Mouse (Mus musculus) lung, embryonic 15.5 days (tissue): ENCODE measurements around the gene Snx29. TPM values are rescaled to one million over a fixed set of nuclear protein-coding genes. Genes with fewer than 3 reads are reported as not detected.
A peak's percentile ranks its signal among the peaks of the same experiment; 100 is the strongest.

Experiments
- ATAC-seq: fragments of 200-750 bp; cut with Nextera tagmentation; 2 replicates; pipeline ENCODE4 v1.8.0; 2017; ENCODE audit warnings: moderate number of reproducible peaks, borderline replicate concordance; ENCODE audit not compliant: low FRiP score, low TSS enrichment; ENCODE audit errors: extremely low read depth
- H3K27ac ChIP-seq: fragments of 300-500 bp; sonication (generic); 2 replicates; pipeline ENCODE4 v1.5.1; 2015; ENCODE audit warnings: moderate library complexity, mild to moderate bottlenecking, inconsistent platforms
- H3K27me3 ChIP-seq: fragments of 300-500 bp; sonication (generic); 2 replicates; pipeline ENCODE4 v1.6.1; 2015; ENCODE audit warnings: inconsistent platforms
- H3K36me3 ChIP-seq: fragments of 300-500 bp; sonication (generic); 2 replicates; pipeline ENCODE4 v1.6.1; 2015; ENCODE audit warnings: inconsistent platforms
- H3K4me1 ChIP-seq: fragments of 300-500 bp; sonication (generic); 2 replicates; pipeline ENCODE4 v1.6.1; 2015; ENCODE audit warnings: inconsistent platforms
- H3K4me2 ChIP-seq: fragments of 300-500 bp; sonication (generic); 2 replicates; pipeline ENCODE4 v1.6.1; 2015; ENCODE audit warnings: inconsistent platforms, mild to moderate bottlenecking, moderate library complexity
- H3K4me3 ChIP-seq: fragments of 300-500 bp; sonication (generic); 2 replicates; pipeline ENCODE4 v1.5.1; 2015; ENCODE audit warnings: mild to moderate bottlenecking, inconsistent platforms
- H3K9ac ChIP-seq: fragments of 300-500 bp; sonication (generic); 2 replicates; pipeline ENCODE4 v1.6.1; 2015; ENCODE audit warnings: inconsistent platforms
- H3K9me3 ChIP-seq: fragments of 300-500 bp; sonication (generic); 2 replicates; pipeline ENCODE4 v1.6.1; 2016; ENCODE audit warnings: inconsistent platforms
- WGBS: fragments of 180-500 bp; shearing (Covaris S2); methylation state at CpG from one replicate; pipeline ENCODE4 v1.1.7; 2015; 5-methylcytosine and 5-hydroxymethylcytosine counted together
- polyA plus RNA-seq: library from polyadenylated mRNA; unstranded; fragments of >200 nt; fragmentation: Nextera tagmentation; extraction: Ambion mirVana; gene quantifications from 2 replicates; pipeline ENCODE4 v1.2.1, GENCODE M21; 2015

Snx29 gene
- polyA plus RNA-seq, 1 experiment from 2014 or later: 12.6 TPM

DNA sequence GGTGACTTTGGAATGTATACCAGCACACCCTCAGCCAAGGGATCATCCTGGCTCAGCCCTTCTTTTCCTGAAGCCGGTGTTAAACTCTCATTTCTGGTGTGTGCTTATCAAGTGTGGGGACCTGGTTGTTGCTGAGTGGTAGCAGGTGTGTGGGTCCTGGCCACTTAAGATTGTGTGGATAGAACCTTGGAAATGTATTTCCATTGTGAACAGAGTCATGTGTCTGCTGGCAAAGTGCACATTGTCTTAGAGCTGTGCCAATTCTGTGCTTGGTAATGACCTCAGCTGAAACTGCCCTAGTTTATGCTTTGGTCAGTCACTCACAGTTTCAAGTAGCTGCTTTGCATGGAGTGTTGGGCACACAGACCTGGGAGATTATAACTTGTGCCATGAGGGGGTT, 316.0 kb downstream of the Snx29 start:
- Histone ChIP-seq H3K4me1 (peaks cover 14% of the 10 kb centered on the region), H3K4me3 (no peak overlapping the region), H3K27ac (no peak overlapping the region), H3K9me3 (no peaks in the 10 kb centered on the region), H3K36me3 (no peaks in the 10 kb centered on the region), H3K27me3 (no peaks in the 10 kb centered on the region), H3K4me2 (no peak overlapping the region), H3K9ac (no peak overlapping the region)
- no peak for ATAC-seq
- 59% methylated on average over 1 of the region's 1 CpGs for WGBS

DNA sequence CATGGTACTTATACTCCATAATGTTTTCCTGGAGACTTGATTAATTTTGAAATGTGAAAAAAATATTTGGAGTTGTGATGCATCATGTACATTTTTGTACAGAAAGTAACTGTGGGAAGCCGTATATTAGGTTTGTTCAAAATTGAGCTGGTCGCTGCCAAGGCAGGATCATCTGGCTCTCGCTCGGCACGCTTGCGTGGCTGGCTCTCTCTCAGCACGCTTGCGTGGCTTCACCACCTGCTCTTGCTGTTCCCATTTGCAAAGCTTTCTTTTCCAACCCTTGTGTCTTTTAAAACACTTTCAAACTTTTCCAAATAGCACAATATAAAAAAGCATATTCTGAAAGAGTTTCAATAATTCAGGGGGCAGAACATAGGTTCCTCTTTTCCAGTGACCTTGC, 317.2 kb downstream of the Snx29 start:
- Histone ChIP-seq H3K9ac (no peak overlapping the region), H3K36me3 (no peaks in the 10 kb centered on the region), H3K27ac (no peak overlapping the region), H3K4me2 (no peak overlapping the region), H3K27me3 (no peaks in the 10 kb centered on the region), H3K9me3 (no peaks in the 10 kb centered on the region), H3K4me1 (peaks cover 14% of the 10 kb centered on the region), H3K4me3 (no peak overlapping the region)
- 89% methylated on average over 8 of the region's 8 CpGs for WGBS
- ATAC-seq: no peak

DNA sequence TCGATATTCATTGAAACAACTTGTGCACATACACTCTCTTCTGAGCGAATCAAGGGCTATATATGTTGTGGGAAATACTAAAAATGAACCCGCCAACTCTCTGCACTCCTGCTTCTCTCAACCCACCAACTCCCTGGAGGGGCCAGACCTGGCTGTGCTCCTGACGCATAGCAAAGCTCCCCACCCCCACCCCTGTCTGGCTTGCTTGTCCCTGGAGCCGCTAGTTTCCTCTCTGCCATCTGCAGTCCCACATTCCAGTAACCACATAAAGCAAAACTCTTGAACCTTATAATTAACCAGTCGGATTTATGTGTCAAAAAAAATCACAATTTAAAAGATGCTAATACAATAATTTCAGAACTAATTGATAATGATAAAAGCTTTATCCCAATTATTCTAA, 320.9 kb downstream of the Snx29 start:
- Histone ChIP-seq H3K27ac (no peak overlapping the region), H3K4me3 (no peak overlapping the region), H3K9ac (no peak overlapping the region), H3K4me2 (no peak overlapping the region), H3K27me3 (no peaks in the 10 kb centered on the region), H3K36me3 (no peaks in the 10 kb centered on the region), H3K4me1 (peaks cover 18% of the 10 kb centered on the region), H3K9me3 (no peaks in the 10 kb centered on the region)
- WGBS: 56% methylated on average over 6 of the region's 6 CpGs
- ATAC-seq: no peak

DNA sequence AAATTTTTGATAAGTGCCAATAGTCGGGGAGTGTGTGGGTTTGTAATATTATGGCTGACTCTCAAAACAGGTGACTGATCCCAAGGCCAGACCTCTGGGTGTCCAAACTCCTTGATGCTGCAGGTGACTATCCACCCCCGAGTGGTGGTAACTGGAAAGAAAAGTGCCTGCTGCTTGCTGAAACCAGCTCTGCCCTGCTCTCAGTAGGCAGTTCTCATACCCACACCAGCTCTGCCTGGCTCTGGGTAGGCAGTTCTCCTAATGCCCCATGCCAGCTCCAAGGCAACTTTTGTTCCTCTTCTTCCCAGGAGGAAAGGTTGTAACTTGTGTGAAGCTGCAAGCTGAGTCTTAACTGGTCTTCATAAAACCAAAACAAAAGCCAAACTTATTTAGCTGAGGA, 321.7 kb downstream of the Snx29 start:
- no peak overlapping the region for H3K9ac ChIP-seq
- no peak overlapping the region for H3K4me2 ChIP-seq
- no peak overlapping the region for H3K4me3 ChIP-seq
- no peaks in the 10 kb centered on the region for H3K27me3 ChIP-seq
- no peak for ATAC-seq
- WGBS: 87% methylated on average over 2 of the region's 2 CpGs
- no peaks in the 10 kb centered on the region for H3K36me3 ChIP-seq
- no peak overlapping the region for H3K27ac ChIP-seq
- peaks cover 18% of the 10 kb centered on the region for H3K4me1 ChIP-seq
- H3K9me3 ChIP-seq: no peaks in the 10 kb centered on the region

DNA sequence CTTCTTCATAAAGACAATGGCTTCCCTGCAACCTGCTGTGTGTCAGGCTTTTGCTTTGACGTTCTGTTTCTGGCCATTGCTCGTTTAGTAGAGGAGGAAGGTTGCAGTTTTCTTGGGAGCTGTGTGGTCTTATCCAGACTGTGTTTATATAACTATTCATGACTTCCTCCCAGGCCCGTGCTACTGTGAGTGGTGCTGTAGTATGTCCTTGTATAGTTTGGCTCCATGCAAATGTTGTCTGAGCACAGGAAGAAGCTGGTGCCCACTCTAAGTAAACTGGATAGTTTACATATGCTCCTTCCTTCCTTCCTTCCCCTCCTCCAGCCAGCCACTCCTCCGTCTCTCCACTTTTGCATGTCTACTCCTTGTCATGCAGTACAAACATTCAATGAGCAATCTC, 323.0 kb downstream of the Snx29 start:
- 7% methylated on average over 4 of the region's 4 CpGs for WGBS
- Histone ChIP-seq H3K9me3 (no peaks in the 10 kb centered on the region), H3K9ac (no peak overlapping the region), H3K4me3 (no peak overlapping the region), H3K36me3 (no peaks in the 10 kb centered on the region), H3K4me2 (no peak overlapping the region), H3K27ac (peak overlapping the region; percentile 66), H3K27me3 (no peaks in the 10 kb centered on the region), H3K4me1 (peaks cover 18% of the 10 kb centered on the region)
- ATAC-seq: peak; percentile 88

DNA sequence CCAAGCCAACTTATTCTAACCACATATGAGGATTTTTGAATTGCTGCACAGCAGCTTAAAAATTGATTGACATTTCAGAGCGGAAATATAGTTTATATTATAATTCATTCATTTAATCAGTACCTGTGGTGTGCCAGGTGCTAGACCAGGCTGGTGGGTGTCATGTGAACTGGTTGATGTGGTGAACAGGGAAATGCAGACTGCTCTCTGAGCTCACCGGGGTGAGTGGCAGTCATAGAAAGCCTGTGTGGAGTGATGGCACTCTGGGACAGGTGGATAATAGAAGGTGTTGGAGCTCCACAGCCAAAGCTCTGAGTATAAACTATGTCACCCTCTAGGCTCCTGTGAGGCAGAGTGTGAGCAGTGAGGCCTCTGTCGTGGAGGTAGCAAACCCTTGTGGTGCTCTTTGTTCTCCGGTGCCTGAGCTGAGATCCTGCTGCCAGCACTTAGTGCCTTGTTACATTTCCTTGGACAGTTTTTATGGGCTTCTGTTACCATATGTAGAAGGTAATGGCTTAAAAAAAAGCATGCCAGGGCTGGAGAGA, 324.1 kb downstream of the Snx29 start:
- 73% methylated on average over 4 of the region's 4 CpGs for WGBS

DNA sequence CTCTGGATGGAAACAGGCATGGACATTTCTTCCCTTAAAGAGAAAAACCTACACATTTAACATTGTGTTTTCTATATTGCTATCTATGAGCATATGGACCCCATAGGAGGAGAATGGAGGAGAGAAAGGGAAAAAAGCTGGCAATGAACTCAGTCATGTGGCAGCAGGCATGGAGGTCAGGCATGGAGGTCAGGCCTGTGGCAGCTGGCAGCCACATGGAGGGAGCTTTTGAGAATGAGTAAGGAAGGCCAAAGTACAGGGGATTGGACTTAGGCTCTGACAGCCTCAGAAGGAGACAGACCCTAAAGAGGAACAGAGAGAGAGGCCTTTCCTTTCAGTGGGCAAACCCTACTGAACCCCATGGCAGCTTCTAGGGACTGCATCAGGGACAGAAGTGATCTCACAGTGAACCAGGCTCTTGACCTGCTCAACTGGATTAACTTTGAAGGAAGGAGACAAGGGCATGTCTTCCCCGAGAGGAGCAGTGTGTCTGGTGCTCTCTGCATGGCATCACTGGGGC, 325.5 kb downstream of the Snx29 start:
- H3K27me3 ChIP-seq: no peaks in the 10 kb centered on the region
- H3K9ac ChIP-seq: no peak overlapping the region
- 68% methylated on average over 1 of the region's 1 CpGs for WGBS
- no peak overlapping the region for H3K27ac ChIP-seq
- H3K4me1 ChIP-seq: peaks cover 18% of the 10 kb centered on the region
- H3K36me3 ChIP-seq: no peaks in the 10 kb centered on the region
- no peaks in the 10 kb centered on the region for H3K9me3 ChIP-seq
- ATAC-seq: no peak
- H3K4me3 ChIP-seq: no peak overlapping the region
- H3K4me2 ChIP-seq: no peak overlapping the region

More for the DNA sequence above, 324.1 kb downstream of the Snx29 start:
- no peaks in the 10 kb centered on the region for H3K36me3 ChIP-seq
- no peak overlapping the region for H3K27ac ChIP-seq
- no peak overlapping the region for H3K9ac ChIP-seq
- H3K4me1 ChIP-seq: peaks cover 18% of the 10 kb centered on the region
- no peaks in the 10 kb centered on the region for H3K27me3 ChIP-seq
- H3K9me3 ChIP-seq: no peaks in the 10 kb centered on the region
- no peak overlapping the region for H3K4me2 ChIP-seq
- no peak overlapping the region for H3K4me3 ChIP-seq
- ATAC-seq: no peak

DNA sequence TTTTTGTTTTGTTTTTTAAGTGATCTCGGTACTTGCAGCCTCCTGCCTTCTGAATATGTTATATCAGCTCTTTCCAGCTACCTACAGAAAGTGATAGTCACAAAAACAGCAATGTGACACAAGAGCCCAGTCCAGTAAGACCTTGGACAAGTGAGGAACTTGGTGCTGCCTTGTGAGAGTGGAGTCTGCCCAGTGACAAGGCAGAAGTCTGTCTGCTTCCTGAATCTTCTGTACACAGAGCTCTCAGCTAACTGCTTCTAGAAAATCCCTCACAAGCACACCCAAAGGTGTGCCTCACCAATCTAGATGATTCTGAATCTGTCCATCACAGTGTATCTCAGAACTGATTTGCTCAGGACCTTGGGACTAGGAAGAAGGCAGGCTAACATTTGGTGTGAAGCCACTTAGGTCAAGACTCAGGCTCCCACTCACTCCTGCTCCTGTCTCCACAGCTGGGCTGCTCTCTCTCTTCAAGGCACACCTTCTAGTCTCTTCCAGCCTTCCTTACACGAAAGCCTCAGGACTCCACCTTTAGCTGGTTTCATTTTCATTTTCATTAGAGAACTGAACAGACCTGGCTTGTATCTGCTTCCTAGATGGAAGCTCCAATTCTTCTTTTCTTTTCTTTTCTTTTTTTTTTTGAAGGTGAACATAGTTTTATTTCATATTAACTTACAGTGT, 330.1 kb downstream of the Snx29 start:
- ATAC-seq: no peak
- Histone ChIP-seq H3K4me3 (no peak overlapping the region), H3K9me3 (no peaks in the 10 kb centered on the region), H3K27me3 (no peaks in the 10 kb centered on the region), H3K4me2 (no peak overlapping the region), H3K9ac (no peak overlapping the region), H3K4me1 (no peaks in the 10 kb centered on the region), H3K27ac (no peak overlapping the region), H3K36me3 (no peaks in the 10 kb centered on the region)
- WGBS: 67% methylated on average over 2 of the region's 2 CpGs

DNA sequence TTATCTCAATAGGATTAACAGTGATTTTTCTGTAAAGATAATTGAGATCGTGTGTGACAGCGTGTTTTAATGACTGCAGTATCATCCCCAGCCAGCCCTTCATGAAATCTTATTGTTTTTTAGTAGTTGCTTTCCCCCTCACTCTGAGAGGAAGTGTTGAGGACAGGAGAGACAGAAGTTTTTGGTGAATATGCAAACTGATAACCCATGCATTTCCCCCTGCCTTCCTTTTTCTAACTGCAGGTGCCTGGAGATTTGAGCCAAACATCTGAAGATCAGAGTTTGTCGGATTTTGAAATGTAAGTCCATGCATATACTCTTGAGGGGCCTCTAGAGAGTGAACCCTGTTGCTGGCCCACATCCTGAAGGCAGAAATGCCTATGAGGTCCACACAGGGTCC, 333.2 kb downstream of the Snx29 start:
- Histone ChIP-seq H3K4me3 (no peak overlapping the region), H3K9me3 (no peaks in the 10 kb centered on the region), H3K4me1 (no peaks in the 10 kb centered on the region), H3K9ac (no peak overlapping the region), H3K27me3 (no peaks in the 10 kb centered on the region), H3K27ac (no peak overlapping the region), H3K4me2 (no peak overlapping the region), H3K36me3 (no peaks in the 10 kb centered on the region)
- WGBS: 78% methylated on average over 3 of the region's 3 CpGs
- no peak for ATAC-seq

DNA sequence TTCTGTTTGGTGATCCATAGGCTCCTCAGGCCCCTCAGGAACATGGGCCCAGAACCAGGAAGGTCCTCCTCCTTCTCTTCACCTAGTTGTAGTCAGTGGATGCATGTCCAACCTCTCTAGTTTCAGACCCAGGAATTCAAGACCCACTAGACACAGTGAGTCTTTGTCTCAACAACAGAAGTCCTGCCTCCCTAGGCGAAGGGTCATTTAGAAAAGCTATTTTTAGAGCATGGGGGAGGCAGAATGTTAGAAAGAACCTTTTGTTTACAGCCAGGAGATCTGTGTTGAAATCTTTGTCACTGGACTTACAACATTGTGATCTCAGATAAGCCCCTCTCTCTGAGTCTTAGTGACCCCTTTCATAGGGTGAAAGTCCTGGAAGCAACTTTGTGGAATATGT, 334.4 kb downstream of the Snx29 start:
- Histone ChIP-seq H3K27ac (no peak overlapping the region), H3K4me1 (no peaks in the 10 kb centered on the region)
- no peak for ATAC-seq

DNA sequence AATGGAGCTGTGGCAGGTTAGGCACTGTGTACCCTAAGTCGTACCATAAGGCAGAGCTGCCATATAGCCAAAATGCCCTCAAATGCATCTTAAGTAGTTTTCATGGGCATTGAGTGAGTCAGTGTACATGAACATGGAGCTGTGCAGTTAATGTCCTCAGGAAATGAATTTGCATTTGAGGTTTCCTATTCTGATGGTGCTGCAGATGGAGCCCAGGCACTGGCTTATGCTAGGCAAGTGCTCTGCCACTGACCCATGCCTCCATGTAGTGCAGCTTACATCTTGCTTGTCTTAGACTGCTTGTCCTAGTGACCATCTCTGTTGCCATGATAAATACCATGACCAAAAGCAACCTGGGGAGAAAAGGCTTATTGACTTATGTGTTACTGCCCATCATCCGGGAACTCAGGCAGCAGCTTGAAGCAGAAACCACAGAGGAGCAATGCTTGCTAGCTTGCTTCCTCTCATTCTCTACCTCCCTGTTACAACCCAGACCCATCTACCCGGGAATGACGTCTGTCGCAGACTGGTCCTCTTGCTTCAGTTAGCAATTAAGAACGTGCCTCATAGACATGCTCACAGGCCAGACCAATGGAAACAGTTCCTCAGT, 336.5 kb downstream of the Snx29 start:
- H3K36me3 ChIP-seq: no peaks in the 10 kb centered on the region
- 82% methylated on average over 6 of the region's 6 CpGs for WGBS
- no peak overlapping the region for H3K4me3 ChIP-seq
- no peak overlapping the region for H3K4me2 ChIP-seq
- no peak overlapping the region for H3K27ac ChIP-seq
- no peak overlapping the region for H3K9ac ChIP-seq
- no peaks in the 10 kb centered on the region for H3K9me3 ChIP-seq
- no peaks in the 10 kb centered on the region for H3K4me1 ChIP-seq
- H3K27me3 ChIP-seq: no peaks in the 10 kb centered on the region
- ATAC-seq: no peak

More for the DNA sequence above, 334.4 kb downstream of the Snx29 start:
- Histone ChIP-seq H3K9ac (no peak overlapping the region), H3K4me3 (no peak overlapping the region), H3K36me3 (no peaks in the 10 kb centered on the region), H3K9me3 (no peaks in the 10 kb centered on the region), H3K4me2 (no peak overlapping the region), H3K27me3 (no peaks in the 10 kb centered on the region)
- WGBS: 15% methylated on average over 1 of the region's 1 CpGs

DNA sequence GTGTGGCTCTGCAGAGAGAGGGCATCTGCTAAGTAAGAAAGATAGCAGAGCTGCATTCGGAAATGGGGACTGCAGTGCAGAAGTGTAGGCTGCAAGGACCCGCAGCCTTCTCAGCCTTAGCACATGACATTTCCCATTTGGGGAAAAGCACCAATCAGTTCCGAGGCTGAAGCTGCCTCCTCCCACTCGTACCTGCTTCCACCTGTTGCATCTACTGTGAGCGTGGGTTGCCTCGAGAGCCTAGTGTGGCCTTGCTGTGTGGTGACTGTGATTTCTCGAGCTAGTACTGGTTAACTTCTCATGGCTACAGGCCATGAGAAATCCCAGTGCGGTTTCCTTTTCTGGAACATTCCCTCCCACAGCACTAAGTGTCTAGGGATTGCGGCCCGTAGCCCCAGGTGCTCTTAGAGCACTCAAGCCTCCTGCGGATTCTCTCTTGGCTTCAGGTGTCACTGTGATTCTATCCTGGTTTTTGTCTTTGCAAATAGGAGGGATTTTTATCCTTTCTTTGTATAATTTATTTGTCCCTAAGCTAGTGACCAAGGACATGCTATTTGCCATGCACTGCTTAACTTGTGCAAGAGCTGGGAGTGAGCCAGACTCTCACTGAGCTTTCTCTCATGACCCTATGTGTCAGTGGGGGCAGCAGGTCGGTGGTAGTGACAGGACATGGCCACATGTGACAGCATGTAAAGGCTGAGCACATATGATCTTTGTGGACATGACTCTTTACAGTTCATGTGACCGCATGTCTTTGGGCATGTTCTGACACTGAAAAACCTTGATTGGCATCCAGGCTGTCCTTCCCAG, 342.4 kb downstream of the Snx29 start:
- no peak overlapping the region for H3K27ac ChIP-seq
- ATAC-seq: no peak
- H3K27me3 ChIP-seq: no peaks in the 10 kb centered on the region
- no peaks in the 10 kb centered on the region for H3K9me3 ChIP-seq
- H3K4me3 ChIP-seq: no peak overlapping the region
- 79% methylated on average over 13 of the region's 13 CpGs for WGBS
- no peaks in the 10 kb centered on the region for H3K4me1 ChIP-seq
- no peak overlapping the region for H3K9ac ChIP-seq
- no peaks in the 10 kb centered on the region for H3K36me3 ChIP-seq
- no peak overlapping the region for H3K4me2 ChIP-seq
